Mouse (Mus musculus): Measurements from ENCODE around the gene Olfr575. TPM values are rescaled to one million over a fixed set of nuclear protein-coding genes. Genes with fewer than 3 reads are reported as not detected.

Olfr575 gene
- not detected for total RNA-seq (2022)

- no peak for DNase-seq (ENCODE audit: low spot score in 2 of 2)
Measured at GRCm38 (mm10) chr7:102958593-102958992, at the start of gene Olfr575. Gene Olfr575, minus strand, starts transcription at chr7:102958775.

- no peak for DNase-seq (ENCODE audit: low spot score in 2 of 2)
Measured at GRCm38 (mm10) chr7:102989224-102989623, 30.6 kb upstream of the Olfr575 start, which contains the start of gene Olfr578. Gene Olfr578, minus strand, starts transcription at chr7:102989324.

GRCm38 (mm10) chr7:102975843-102976242, 17.3 kb upstream of the Olfr575 start, which contains the start of gene Olfr577:
Gene Olfr577, minus strand, starts transcription at chr7:102975943.
- DNase-seq (ENCODE audit: low spot score in 2 of 2): no peak

- no peak for DNase-seq (ENCODE audit: low spot score in 2 of 2)
Measured at GRCm38 (mm10) chr7:102974399-102974798, 15.8 kb upstream of the Olfr575 start.

GRCm38 (mm10) chr7:102962360-102962759, 3.8 kb upstream of the Olfr575 start, which contains the start of gene Olfr576:
Gene Olfr576, plus strand, starts transcription at chr7:102962660.
- no peak for DNase-seq (ENCODE audit: low spot score in 2 of 2)

- no peak for DNase-seq (ENCODE audit: low spot score in 2 of 2)
Measured at GRCm38 (mm10) chr7:102958137-102958536, 438 bp downstream of the Olfr575 start.

GRCm38 (mm10) chr7:102950732-102951131, 7.8 kb downstream of the Olfr575 start:
- no peak for DNase-seq (ENCODE audit: low spot score in 2 of 2)

- DNase-seq (ENCODE audit: low spot score in 2 of 2): no peak
Measured at GRCm38 (mm10) chr7:102948167-102948566, 10.4 kb downstream of the Olfr575 start, which contains the start of gene Olfr574. Gene Olfr574, plus strand, starts transcription at chr7:102948467.

GRCm38 (mm10) chr7:102943417-102943816, 15.2 kb downstream of the Olfr575 start:
- DNase-seq (ENCODE audit: low spot score in 2 of 2): no peak

GRCm38 (mm10) chr7:102942475-102942874, 16.1 kb downstream of the Olfr575 start, which contains the start of gene Olfr573-ps1:
Gene Olfr573-ps1, minus strand, starts transcription at chr7:102942575.
- no peak for DNase-seq (ENCODE audit: low spot score in 2 of 2)

GRCm38 (mm10) chr7:102927105-102927504, 31.5 kb downstream of the Olfr575 start:
- DNase-seq (ENCODE audit: low spot score in 2 of 2): no peak

GRCm38 (mm10) chr7:102924109-102924508, 34.5 kb downstream of the Olfr575 start, which contains the start of gene Olfr572:
Gene Olfr572, plus strand, starts transcription at chr7:102924409.
- DNase-seq (ENCODE audit: low spot score in 2 of 2): no peak

GRCm38 (mm10) chr7:102919632-102920031, 38.9 kb downstream of the Olfr575 start:
- no peak for DNase-seq (ENCODE audit: low spot score in 2 of 2)

GRCm38 (mm10) chr7:102917032-102917875, 41.3 kb downstream of the Olfr575 start, which contains the start of gene Olfr571:
Gene Olfr571, minus strand, starts transcription at chr7:102917536.
- no peak for DNase-seq (ENCODE audit: low spot score in 2 of 2)

- DNase-seq (ENCODE audit: low spot score in 2 of 2): no peak
Measured at GRCm38 (mm10) chr7:102916405-102916804, 42.2 kb downstream of the Olfr575 start.

GRCm38 (mm10) chr7:102915261-102915660, 43.3 kb downstream of the Olfr575 start:
- DNase-seq (ENCODE audit: low spot score in 2 of 2): no peak

Other genes starting within 250 kb of the Olfr575 start
- gene Olfr33, start 239.7 kb downstream of the Olfr575 start, total RNA-seq (2022): not detected
- not detected for gene Olfr559, start 231.3 kb downstream of the Olfr575 start, total RNA-seq (2022)
- under 1 TPM in 3 of 4 experiments, not detected in 1; 0.19 to 0.33 (median 0.30) TPM for gene Olfr560, start 199.4 kb downstream of the Olfr575 start, total RNA-seq (2022)
- under 1 TPM; 0.39 to 0.51 (median 0.48) TPM for gene Olfr78, start 199.3 kb downstream of the Olfr575 start, total RNA-seq (2022)
- not detected for gene Olfr561, start 187.6 kb downstream of the Olfr575 start, total RNA-seq (2022)
- not detected for gene Olfr564, start 155.3 kb downstream of the Olfr575 start, total RNA-seq (2022)
- not detected for gene Olfr566, start 100.0 kb downstream of the Olfr575 start, total RNA-seq (2022)
- not detected for gene Olfr568, start 81.7 kb downstream of the Olfr575 start, total RNA-seq (2022)
- not detected for gene Olfr569, start 67.9 kb downstream of the Olfr575 start, total RNA-seq (2022)
- gene Olfr570, start 64.2 kb downstream of the Olfr575 start, total RNA-seq (2022): not detected
- not detected for gene Olfr571, start 41.2 kb downstream of the Olfr575 start, total RNA-seq (2022)
- gene Olfr572, start 34.4 kb downstream of the Olfr575 start, total RNA-seq (2022): not detected
- gene Olfr573-ps1, start 16.2 kb downstream of the Olfr575 start, total RNA-seq (2022): not detected
- not detected for gene Olfr574, start 10.3 kb downstream of the Olfr575 start, total RNA-seq (2022)
- not detected for gene Olfr576, start 3.9 kb upstream of the Olfr575 start, total RNA-seq (2022)
- gene Olfr577, start 17.2 kb upstream of the Olfr575 start, total RNA-seq (2022): not detected
- not detected for gene Olfr578, start 30.5 kb upstream of the Olfr575 start, total RNA-seq (2022)
- not detected for gene Olfr582, start 79.2 kb upstream of the Olfr575 start, total RNA-seq (2022)
- not detected for gene Olfr583, start 92.5 kb upstream of the Olfr575 start, total RNA-seq (2022)
- gene Olfr584, start 123.1 kb upstream of the Olfr575 start, total RNA-seq (2022): not detected
- gene Olfr585, start 138.9 kb upstream of the Olfr575 start, total RNA-seq (2022): not detected
- gene Olfr586, start 166.9 kb upstream of the Olfr575 start, total RNA-seq (2022): not detected
- gene Olfr588-ps1, start 182.1 kb upstream of the Olfr575 start, total RNA-seq (2022): not detected
- gene Olfr589, start 197.6 kb upstream of the Olfr575 start, total RNA-seq (2022): not detected
- not detected for gene Olfr591, start 219.6 kb upstream of the Olfr575 start, total RNA-seq (2022)
- gene Olfr592, start 226.0 kb upstream of the Olfr575 start, total RNA-seq (2022): not detected